Mouse (Mus musculus): Measurements from ENCODE around the gene St7. TPM values are rescaled to one million over a fixed set of nuclear protein-coding genes. Genes with fewer than 3 reads are reported as not detected.
"Not testable (repeated sequence)": the region's sequence is repeated elsewhere in the genome, so short reads cannot be mapped to it uniquely, and the experiment has no call there.

St7 gene
- polyA plus RNA-seq, 1 experiment from 2014 or later: 44.0 TPM

GRCm38 (mm10) chr6:17693726-17694549 is 1.2 kb downstream of the St7 start:
- peak overlapping the region; percentile 85 for H3K4me3 ChIP-seq (ENCODE audit: low read depth, low read length)
- no peaks in the 10 kb centered on the region for H3K9me3 ChIP-seq (ENCODE audit: low read depth, low read length)
- peak overlapping the region; percentile 99 for H3K27ac ChIP-seq (ENCODE audit: low read depth)
- DNase-seq (peak; percentile 84), ATAC-seq (ENCODE audit: insufficient read depth) (peak; percentile 85)
- peak overlapping the region; percentile 95 for H3K9ac ChIP-seq
- no peak for TF ChIP-seq CTCF (IDR thresholded peaks at IDR 0.05; ENCODE audit: low read depth)
- H3K36me3 ChIP-seq (ENCODE audit: insufficient read depth): peaks cover 15% of the 10 kb centered on the region; the same call in 1 of the 2 replicates
- H3K4me2 ChIP-seq: peak overlapping the region; percentile 81
- H3K27me3 ChIP-seq (ENCODE audit: insufficient read depth, low read length): no peaks in the 10 kb centered on the region
- under 1% methylated on average over 57 of the region's 97 CpGs for WGBS
- peaks cover 3% of the 10 kb centered on the region; the same call in 1 of the 2 replicates for H3K4me1 ChIP-seq (ENCODE audit: insufficient read depth)

GRCm38 (mm10) chr6:17694550-17694951 is 1.8 kb downstream of the St7 start:
- Histone ChIP-seq H3K4me2 (peak overlapping the region; percentile 81), H3K27ac (ENCODE audit: low read depth) (peak overlapping the region; percentile 99), H3K9ac (peak overlapping the region; percentile 95), H3K27me3 (ENCODE audit: insufficient read depth, low read length) (no peaks in the 10 kb centered on the region), H3K4me1 (ENCODE audit: insufficient read depth) (peaks cover 3% of the 10 kb centered on the region; the same call in 1 of the 2 replicates), H3K4me3 (ENCODE audit: low read depth, low read length) (peak overlapping the region; percentile 85), H3K36me3 (ENCODE audit: insufficient read depth) (peaks cover 15% of the 10 kb centered on the region; the same call in 1 of the 2 replicates), H3K9me3 (ENCODE audit: low read depth, low read length) (no peaks in the 10 kb centered on the region)
- TF ChIP-seq CTCF (IDR thresholded peaks at IDR 0.05; ENCODE audit: low read depth): peak; percentile 56
- peak; percentile 80 for DNase-seq
- peak; percentile 80 for ATAC-seq (ENCODE audit: insufficient read depth)
- WGBS: under 1% methylated on average over 46 of the region's 46 CpGs

GRCm38 (mm10) chr6:17696321-17696734 is 3.6 kb downstream of the St7 start:
- H3K27ac ChIP-seq (ENCODE audit: low read depth): peak overlapping the region; percentile 62
- H3K27me3 ChIP-seq (ENCODE audit: insufficient read depth, low read length): no peaks in the 10 kb centered on the region
- H3K36me3 ChIP-seq (ENCODE audit: insufficient read depth): peaks cover 15% of the 10 kb centered on the region; the same call in 1 of the 2 replicates
- peak overlapping the region; percentile 16; the same call in 1 of the 2 replicates for H3K4me3 ChIP-seq (ENCODE audit: low read depth, low read length)
- DNase-seq (peak; percentile 93), ATAC-seq (ENCODE audit: insufficient read depth) (no peak; the same call in 1 of the 2 replicates)
- TF ChIP-seq CTCF (IDR thresholded peaks at IDR 0.05; ENCODE audit: low read depth): peak; percentile 75
- peak overlapping the region; percentile 81 for H3K4me2 ChIP-seq
- H3K9me3 ChIP-seq (ENCODE audit: low read depth, low read length): no peaks in the 10 kb centered on the region
- H3K9ac ChIP-seq: peak overlapping the region; percentile 49; the same call in 1 of the 2 replicates
- 33% methylated on average over 5 of the region's 5 CpGs for WGBS
- peaks cover 5% of the 10 kb centered on the region; the same call in 1 of the 2 replicates for H3K4me1 ChIP-seq (ENCODE audit: insufficient read depth)

GRCm38 (mm10) chr6:17700936-17701612 is 8.3 kb downstream of the St7 start:
- Histone ChIP-seq H3K36me3 (ENCODE audit: insufficient read depth) (peaks cover 15% of the 10 kb centered on the region; the same call in 1 of the 2 replicates), H3K27me3 (ENCODE audit: insufficient read depth, low read length) (no peaks in the 10 kb centered on the region), H3K4me2 (no peak overlapping the region), H3K9ac (no peak overlapping the region), H3K9me3 (ENCODE audit: low read depth, low read length) (no peaks in the 10 kb centered on the region), H3K27ac (ENCODE audit: low read depth) (no peak overlapping the region), H3K4me1 (ENCODE audit: insufficient read depth) (peaks cover 4% of the 10 kb centered on the region; the same call in 1 of the 2 replicates), H3K4me3 (ENCODE audit: low read depth, low read length) (no peak overlapping the region)
- DNase-seq (peak; percentile 33), ATAC-seq (ENCODE audit: insufficient read depth) (peak; percentile 21; the same call in 1 of the 2 replicates)
- WGBS: 57% methylated on average over 7 of the region's 7 CpGs
- TF ChIP-seq CTCF (IDR thresholded peaks at IDR 0.05; ENCODE audit: low read depth): no peak

GRCm38 (mm10) chr6:17704038-17704437 is 11.3 kb downstream of the St7 start:
- H3K27ac ChIP-seq (ENCODE audit: low read depth); H3K4me3 ChIP-seq (ENCODE audit: low read depth, low read length); H3K36me3 ChIP-seq (ENCODE audit: insufficient read depth); H3K9me3 ChIP-seq (ENCODE audit: low read depth, low read length); H3K4me2 ChIP-seq; H3K9ac ChIP-seq; H3K27me3 ChIP-seq (ENCODE audit: insufficient read depth, low read length); H3K4me1 ChIP-seq (ENCODE audit: insufficient read depth); DNase-seq: not testable (repeated sequence)
- 43% methylated on average over 1 of the region's 1 CpGs for WGBS
- ATAC-seq (ENCODE audit: insufficient read depth): peak; percentile 60; the same call in 1 of the 2 replicates

GRCm38 (mm10) chr6:17705973-17706372 is 13.2 kb downstream of the St7 start:
- Histone ChIP-seq H3K36me3 (ENCODE audit: insufficient read depth) (no peaks in the 10 kb centered on the region), H3K9ac (no peak overlapping the region), H3K27me3 (ENCODE audit: insufficient read depth, low read length) (no peaks in the 10 kb centered on the region), H3K27ac (ENCODE audit: low read depth) (no peak overlapping the region), H3K4me1 (ENCODE audit: insufficient read depth) (peaks cover 4% of the 10 kb centered on the region; the same call in 1 of the 2 replicates), H3K9me3 (ENCODE audit: low read depth, low read length) (no peaks in the 10 kb centered on the region), H3K4me2 (no peak overlapping the region), H3K4me3 (ENCODE audit: low read depth, low read length) (no peak overlapping the region)
- 83% methylated on average over 3 of the region's 3 CpGs for WGBS
- ATAC-seq (ENCODE audit: insufficient read depth) (no peak), DNase-seq (no peak)
- no peak for TF ChIP-seq CTCF (IDR thresholded peaks at IDR 0.05; ENCODE audit: low read depth)

- ATAC-seq (ENCODE audit: insufficient read depth) (no peak), DNase-seq (no peak)
- WGBS: 90% methylated on average over 7 of the region's 7 CpGs
Observed at GRCm38 (mm10) chr6:17718978-17719377, 26.2 kb downstream of the St7 start.

More at GRCm38 (mm10) chr6:17718978-17719377, 26.2 kb downstream of the St7 start:
- no peak overlapping the region for H3K9ac ChIP-seq
- no peaks in the 10 kb centered on the region for H3K36me3 ChIP-seq (ENCODE audit: insufficient read depth)
- no peaks in the 10 kb centered on the region for H3K9me3 ChIP-seq (ENCODE audit: low read depth, low read length)
- H3K4me1 ChIP-seq (ENCODE audit: insufficient read depth): peaks cover 4% of the 10 kb centered on the region; the same call in 1 of the 2 replicates
- H3K27ac ChIP-seq (ENCODE audit: low read depth): no peak overlapping the region
- TF ChIP-seq CTCF (IDR thresholded peaks at IDR 0.05; ENCODE audit: low read depth): no peak
- no peak overlapping the region for H3K4me3 ChIP-seq (ENCODE audit: low read depth, low read length)
- no peaks in the 10 kb centered on the region for H3K27me3 ChIP-seq (ENCODE audit: insufficient read depth, low read length)
- no peak overlapping the region for H3K4me2 ChIP-seq

Data from lung, embryonic 14.5 days (tissue).